Mouse (Mus musculus): ENCODE data around the gene Neurod6. TPM values are rescaled to one million over a fixed set of nuclear protein-coding genes. Genes with fewer than 3 reads are reported as not detected.

Neurod6 gene
- polyA plus RNA-seq, 1 experiment from 2014 or later: 475 TPM

GRCm38 (mm10) chr6:55634662-55635061 lies 46.4 kb downstream of the Neurod6 start:
- ATAC-seq (replicated peaks): no peak
- Histone ChIP-seq H3K27me3 (no peaks in the 10 kb centered on the region), H3K4me1 (no peaks in the 10 kb centered on the region), H3K36me3 (no peaks in the 10 kb centered on the region), H3K27ac (replicated peaks) (no peak overlapping the region), H3K4me2 (replicated peaks) (no peak overlapping the region), H3K9me3 (no peaks in the 10 kb centered on the region), H3K9ac (replicated peaks) (no peak overlapping the region), H3K4me3 (no peak overlapping the region)
- 93% methylated on average over 1 of the region's 1 CpGs for WGBS

Other genes with a start within 250 kb of the Neurod6 start
- 31.5 and 32.1 TPM in 2 replicates for gene Adcyap1r1, start 229.3 kb downstream of the Neurod6 start, polyA plus RNA-seq (2015; fragmentation: Nextera tagmentation; extraction: Ambion mirVana)
- gene Itprid1, start 155.6 kb upstream of the Neurod6 start, polyA plus RNA-seq (2015; fragmentation: Nextera tagmentation; extraction: Ambion mirVana): 2.2 and 2.8 TPM in 2 replicates